Mouse (Mus musculus) forebrain, postnatal 0 days (tissue): ENCODE data around the gene 6030468B19Rik. TPM values are rescaled to one million over a fixed set of nuclear protein-coding genes. Genes with fewer than 3 reads are reported as not detected.

Experiments
- ATAC-seq: fragments of 200-750 bp; cut with Nextera tagmentation; 2 replicates; pipeline ENCODE4 v1.8.0; 2017; ENCODE audit warnings: mild to moderate bottlenecking, moderate library complexity
- DNase-seq: peaks from one replicate; pipeline ENCODE4 v3.0.0-alpha.2; 2015
- H3K27ac ChIP-seq: fragments of 300-500 bp; sonication (generic); 2 replicates; pipeline ENCODE4 v1.5.1; 2014; ENCODE audit warnings: low read depth, mild to moderate bottlenecking, antibody characterized with exemption, low read length, moderate library complexity, mixed read lengths
- H3K27me3 ChIP-seq: fragments of 300-500 bp; sonication (generic); 2 replicates; pipeline ENCODE4 v1.6.1; 2014; ENCODE audit warnings: mild to moderate bottlenecking, low read length, mixed read lengths; ENCODE audit not compliant: insufficient read depth
- H3K36me3 ChIP-seq: fragments of 300-500 bp; sonication (generic); 2 replicates; pipeline ENCODE4 v1.6.1; 2014; ENCODE audit warnings: mild to moderate bottlenecking, moderate library complexity; ENCODE audit not compliant: insufficient read depth
- H3K4me1 ChIP-seq: fragments of 300-500 bp; sonication (generic); 2 replicates; pipeline ENCODE4 v1.6.1; 2014; ENCODE audit warnings: antibody characterized with exemption; ENCODE audit not compliant: insufficient read depth
- H3K4me2 ChIP-seq: fragments of 300-500 bp; sonication (generic); 2 replicates; pipeline ENCODE4 v1.6.1; 2014; ENCODE audit warnings: low read depth, mild to moderate bottlenecking, moderate library complexity
- H3K4me3 ChIP-seq: fragments of 300-500 bp; sonication (generic); 2 replicates; pipeline ENCODE4 v1.5.1; 2014; ENCODE audit warnings: low read depth, low read length, mixed read lengths
- H3K9ac ChIP-seq: fragments of 300-500 bp; sonication (generic); 2 replicates; pipeline ENCODE4 v1.6.1; 2014; ENCODE audit warnings: mild to moderate bottlenecking
- H3K9me3 ChIP-seq: fragments of 300-500 bp; sonication (generic); 2 replicates; pipeline ENCODE4 v1.6.1; 2016; ENCODE audit warnings: low read length
- CTCF ChIP-seq: sonication (generic); IDR thresholded peaks from 2 replicates; pipeline ENCODE4 v1.5.1; 2016; ENCODE audit warnings: antibody characterized with exemption, control low read depth, low read depth
- WGBS: fragments of 180-500 bp; shearing (Covaris S2); extraction: QIAGEN DNeasy Blood & Tissue Kit; methylation state at CpG from one replicate; pipeline ENCODE4 v1.1.7; 2014; 5-methylcytosine and 5-hydroxymethylcytosine counted together
- polyA plus RNA-seq: library from polyadenylated mRNA; unstranded; fragments of >200 nt; fragmentation: Nextera tagmentation; extraction: Ambion mirVana; gene quantifications from 2 replicates; pipeline ENCODE4 v1.2.1, GENCODE M21; 2015
- total RNA-seq: library from RNA; depleted of rRNA; stranded (reverse); fragments of >200 nt; gene quantifications from 2 replicates; pipeline ENCODE4 v1.2.3, GENCODE M21; 2014

Gene 6030468B19Rik
- total and polyA plus RNA-seq, 2 experiments from 2014 or later: not detected

- Histone ChIP-seq H3K27me3 (no peaks in the 10 kb centered on the region), H3K36me3 (no peaks in the 10 kb centered on the region), H3K4me1 (peaks cover 5% of the 10 kb centered on the region; the same call in 1 of the 2 replicates), H3K4me2 (no peak overlapping the region), H3K9me3 (no peaks in the 10 kb centered on the region), H3K27ac (no peak overlapping the region), H3K4me3 (no peak overlapping the region), H3K9ac (no peak overlapping the region)
- no peak for TF ChIP-seq CTCF
- ATAC-seq: no peak
- DNase-seq: no peak
- 93% methylated on average over 6 of the region's 6 CpGs for WGBS
Measured at GRCm38 (mm10) chr11:117823411-117823810, 26.0 kb downstream of the 6030468B19Rik start.

DNA sequence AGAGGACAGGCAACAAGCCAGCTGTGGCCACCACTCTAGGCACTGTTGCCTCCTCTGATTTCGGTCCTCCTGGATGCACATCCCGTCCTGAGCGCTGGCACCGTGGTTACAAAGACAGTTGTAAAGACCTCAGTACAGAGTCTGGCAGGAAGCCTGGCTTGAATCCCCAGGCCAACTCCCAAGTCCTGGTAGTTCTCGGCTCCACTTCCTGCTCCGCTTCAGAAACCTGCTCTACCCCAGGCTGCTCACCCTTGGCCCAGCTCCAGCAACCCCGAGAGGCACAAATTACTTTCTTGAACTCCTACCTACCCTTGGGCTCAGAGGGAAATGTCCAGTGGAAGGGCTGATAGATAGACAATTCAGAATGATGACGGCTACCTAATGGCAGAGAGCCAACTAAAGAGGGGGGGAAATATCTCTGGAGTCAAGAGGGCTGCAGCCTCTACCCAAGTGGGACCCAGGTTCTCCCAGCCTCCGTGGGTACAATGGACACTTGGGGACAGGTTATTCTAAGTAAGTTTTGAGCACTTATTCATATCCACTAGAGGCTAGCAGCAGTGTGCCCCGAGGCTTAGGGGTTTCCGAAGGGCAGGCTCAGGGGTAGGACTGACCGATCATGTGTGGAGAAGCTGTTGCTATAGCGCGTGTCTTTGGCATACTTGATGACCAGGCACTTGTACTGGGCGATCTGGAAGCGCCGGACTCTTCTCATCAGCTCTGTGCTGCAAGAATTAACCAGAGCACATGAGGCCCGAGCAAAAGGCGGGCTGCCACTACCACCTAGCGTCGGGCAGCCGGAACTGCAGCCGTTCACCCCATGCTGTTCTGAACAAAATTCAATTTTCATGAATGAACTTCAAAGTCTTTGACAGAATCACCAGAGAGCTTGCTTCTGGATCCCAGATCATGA lies 26.9 kb downstream of the 6030468B19Rik start:
- peak overlapping the region; percentile 25 for H3K9ac ChIP-seq
- peak overlapping the region; percentile 85 for H3K4me2 ChIP-seq
- H3K4me3 ChIP-seq: peak overlapping the region; percentile 47; the same call in 1 of the 2 replicates
- ATAC-seq: peak; percentile 84
- H3K9me3 ChIP-seq: no peaks in the 10 kb centered on the region
- no peak overlapping the region for H3K27ac ChIP-seq
- DNase-seq: peak; percentile 93
- no peaks in the 10 kb centered on the region for H3K36me3 ChIP-seq
- 8% methylated on average over 23 of the region's 23 CpGs for WGBS
- no peaks in the 10 kb centered on the region for H3K27me3 ChIP-seq
- peak; percentile 96 for TF ChIP-seq CTCF
- peaks cover 5% of the 10 kb centered on the region; the same call in 1 of the 2 replicates for H3K4me1 ChIP-seq

- under 1% methylated on average over 34 of the region's 34 CpGs for WGBS
- peaks cover 5% of the 10 kb centered on the region; the same call in 1 of the 2 replicates for H3K4me1 ChIP-seq
- H3K9ac ChIP-seq: peak within 1 kb of the TSS; percentile 58
- no peaks in the 10 kb centered on the region for H3K9me3 ChIP-seq
- H3K27me3 ChIP-seq: no peaks in the 10 kb centered on the region
- no peak for TF ChIP-seq CTCF
- H3K4me2 ChIP-seq: peak within 1 kb of the TSS; percentile 85
- ATAC-seq (peak; percentile 74), DNase-seq (peak; percentile 82)
- H3K36me3 ChIP-seq: no peaks in the 10 kb centered on the region
- peak within 1 kb of the TSS; percentile 36 for H3K27ac ChIP-seq
- H3K4me3 ChIP-seq: peak within 1 kb of the TSS; percentile 47
Measured at GRCm38 (mm10) chr11:117825333-117826101, 28.1 kb downstream of the 6030468B19Rik start, which contains the start of the genes Afmid and Tk1. Afmid (plus strand) TSS chr11:117825924. Tk1 (minus strand) TSS chr11:117826092.

DNA sequence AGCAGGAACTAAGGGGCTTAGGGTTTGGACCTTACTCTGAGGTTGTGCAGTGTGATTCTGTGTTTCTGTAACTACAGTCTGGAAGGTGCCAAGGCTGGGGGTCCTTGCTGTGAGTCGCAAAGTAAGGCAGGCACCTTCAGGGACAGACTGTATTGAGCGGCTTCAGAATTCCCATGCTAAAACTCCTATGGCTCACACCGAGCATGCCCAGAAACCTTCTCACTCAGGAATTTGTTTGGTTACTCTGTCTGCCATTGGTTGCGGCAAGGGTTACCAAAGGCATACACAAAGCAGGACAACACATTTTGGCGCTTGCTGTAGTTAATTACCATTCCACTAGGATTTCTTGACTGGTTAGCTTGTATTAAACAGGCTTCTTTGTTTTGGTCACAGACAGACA lies 28.7 kb downstream of the 6030468B19Rik start:
- H3K4me3 ChIP-seq: peak overlapping the region; percentile 47

DNA sequence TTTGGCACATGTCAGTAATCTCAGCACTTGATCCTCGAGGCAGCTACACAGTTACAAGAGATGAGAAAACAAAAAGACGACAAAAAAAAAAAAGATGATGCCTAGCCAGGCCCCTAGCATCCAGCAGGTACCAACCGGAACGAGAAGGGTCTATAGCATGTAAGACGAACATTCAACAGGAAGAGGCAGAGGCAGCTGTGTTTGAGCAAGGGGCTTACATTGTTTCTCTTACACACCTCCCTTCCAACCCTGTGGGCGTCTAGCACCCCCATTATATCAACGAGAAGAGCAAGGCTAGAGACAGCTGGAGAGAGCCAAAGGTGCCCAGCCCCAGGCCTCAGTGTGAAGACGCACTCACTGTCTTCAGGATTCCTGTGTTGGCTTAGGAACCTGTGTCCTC lies 29.5 kb downstream of the 6030468B19Rik start:
- no peak overlapping the region for H3K4me2 ChIP-seq
- ATAC-seq (no peak), DNase-seq (no peak)
- peaks cover 5% of the 10 kb centered on the region; the same call in 1 of the 2 replicates for H3K4me1 ChIP-seq
- no peaks in the 10 kb centered on the region for H3K9me3 ChIP-seq
- no peak overlapping the region for H3K9ac ChIP-seq
- H3K27ac ChIP-seq: no peak overlapping the region
- TF ChIP-seq CTCF: no peak
- H3K4me3 ChIP-seq: no peak overlapping the region
- no peaks in the 10 kb centered on the region for H3K36me3 ChIP-seq
- WGBS: 50% methylated on average over 8 of the region's 8 CpGs
- no peaks in the 10 kb centered on the region for H3K27me3 ChIP-seq

More for the DNA sequence above, 28.7 kb downstream of the 6030468B19Rik start:
- H3K9ac ChIP-seq: peak overlapping the region; percentile 58
- no peak for TF ChIP-seq CTCF
- H3K36me3 ChIP-seq: no peaks in the 10 kb centered on the region
- ATAC-seq (peak; percentile 53), DNase-seq (no peak)
- H3K27ac ChIP-seq: peak overlapping the region; percentile 36
- 1% methylated on average over 5 of the region's 5 CpGs for WGBS
- no peaks in the 10 kb centered on the region for H3K9me3 ChIP-seq
- no peaks in the 10 kb centered on the region for H3K27me3 ChIP-seq
- peak overlapping the region; percentile 85 for H3K4me2 ChIP-seq
- H3K4me1 ChIP-seq: peaks cover 5% of the 10 kb centered on the region; the same call in 1 of the 2 replicates

DNA sequence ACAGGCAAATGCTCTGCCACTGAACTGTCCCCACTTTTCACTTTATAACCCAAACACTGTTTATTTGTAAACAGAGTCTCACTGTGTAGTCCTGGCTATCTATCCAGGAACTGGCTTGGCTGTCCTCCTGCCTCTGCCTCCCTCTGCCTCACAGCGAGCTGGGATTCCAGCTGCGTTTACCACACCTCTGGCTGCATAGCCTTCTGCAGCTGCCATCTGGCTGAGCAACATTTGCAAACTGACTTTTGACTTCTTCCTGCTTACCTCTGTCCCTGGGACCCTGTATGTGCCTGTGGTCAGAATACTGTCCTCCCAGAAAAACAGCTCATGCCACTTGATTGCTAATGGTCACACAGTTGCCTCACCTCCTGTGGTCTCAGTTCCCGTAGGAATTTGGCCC lies 29.9 kb downstream of the 6030468B19Rik start:
- Histone ChIP-seq H3K27ac (no peak overlapping the region), H3K9ac (no peak overlapping the region), H3K36me3 (no peaks in the 10 kb centered on the region), H3K27me3 (no peaks in the 10 kb centered on the region), H3K4me1 (peaks cover 5% of the 10 kb centered on the region; the same call in 1 of the 2 replicates), H3K4me3 (no peak overlapping the region), H3K9me3 (no peaks in the 10 kb centered on the region), H3K4me2 (no peak overlapping the region)
- TF ChIP-seq CTCF: no peak
- WGBS: 76% methylated on average over 3 of the region's 3 CpGs
- DNase-seq (no peak), ATAC-seq (no peak)
